Mouse (Mus musculus): ENCODE results near the gene Lrrc27. TPM values are rescaled to one million over a fixed set of nuclear protein-coding genes. Genes with fewer than 3 reads are reported as not detected.

Gene Lrrc27
- 4.8 and 5.8 TPM in 2 replicates for polyA plus RNA-seq (2016; fragmentation: Nextera tagmentation; extraction: Ambion mirVana)

GRCm38 (mm10) chr7:139212754-139213745 is at the start of gene Lrrc27, which contains the start of gene Stk32c:
Gene Lrrc27, plus strand, starts transcription at chr7:139212988.
Gene Stk32c, minus strand, starts transcription at chr7:139213307.
- ATAC-seq (ENCODE audit: low FRiP score, low read depth), result peak; percentile 98
- WGBS, result 2% methylated on average over 53 of the region's 53 CpGs
- Histone ChIP-seq H3K9ac (replicated peaks) (peak within 1 kb of the TSS; percentile 65), H3K9me3 (no peaks in the 10 kb centered on the region), H3K4me3 (peak within 1 kb of the TSS; percentile 59), H3K4me1 (peaks cover 11% of the 10 kb centered on the region), H3K27me3 (no peaks in the 10 kb centered on the region), H3K27ac (replicated peaks) (peak within 1 kb of the TSS; percentile 83), H3K4me2 (replicated peaks) (peak within 1 kb of the TSS; percentile 58), H3K36me3 (no peaks in the 10 kb centered on the region)

GRCm38 (mm10) chr7:139164410-139164809 is 48.4 kb upstream of the Lrrc27 start:
- H3K4me3 ChIP-seq, result no peak overlapping the region
- no peaks in the 10 kb centered on the region for H3K4me1 ChIP-seq
- H3K9me3 ChIP-seq, result peaks cover 17% of the 10 kb centered on the region
- H3K9ac ChIP-seq (replicated peaks), result no peak overlapping the region
- WGBS, result 92% methylated on average over 5 of the region's 5 CpGs
- ATAC-seq (ENCODE audit: low FRiP score, low read depth), result no peak
- no peak overlapping the region for H3K27ac ChIP-seq (replicated peaks)
- H3K36me3 ChIP-seq, result no peaks in the 10 kb centered on the region
- H3K27me3 ChIP-seq, result no peaks in the 10 kb centered on the region
- H3K4me2 ChIP-seq (replicated peaks), result no peak overlapping the region

- no peak for ATAC-seq (ENCODE audit: low FRiP score, low read depth)
- WGBS, result 78% methylated on average over 4 of the region's 4 CpGs
- Histone ChIP-seq H3K27ac (replicated peaks) (no peak overlapping the region), H3K9me3 (peaks cover 17% of the 10 kb centered on the region), H3K27me3 (no peaks in the 10 kb centered on the region), H3K4me3 (no peak overlapping the region), H3K9ac (replicated peaks) (no peak overlapping the region), H3K36me3 (no peaks in the 10 kb centered on the region), H3K4me1 (no peaks in the 10 kb centered on the region), H3K4me2 (replicated peaks) (no peak overlapping the region)
Observed at GRCm38 (mm10) chr7:139169143-139169542, 43.6 kb upstream of the Lrrc27 start.

GRCm38 (mm10) chr7:139179299-139179698 is 33.5 kb upstream of the Lrrc27 start:
- ATAC-seq (ENCODE audit: low FRiP score, low read depth), result no peak
- Histone ChIP-seq H3K4me2 (replicated peaks) (no peak overlapping the region), H3K36me3 (no peaks in the 10 kb centered on the region), H3K27ac (replicated peaks) (no peak overlapping the region), H3K27me3 (peaks cover 6% of the 10 kb centered on the region; the same call in 1 of the 2 replicates), H3K4me3 (no peak overlapping the region), H3K9me3 (no peaks in the 10 kb centered on the region), H3K4me1 (no peaks in the 10 kb centered on the region), H3K9ac (replicated peaks) (no peak overlapping the region)
- WGBS, result 90% methylated on average over 5 of the region's 5 CpGs

- Histone ChIP-seq H3K4me2 (replicated peaks) (no peak overlapping the region), H3K27ac (replicated peaks) (no peak overlapping the region), H3K4me1 (no peaks in the 10 kb centered on the region), H3K9ac (replicated peaks) (no peak overlapping the region), H3K4me3 (no peak overlapping the region), H3K27me3 (peaks cover 9% of the 10 kb centered on the region), H3K36me3 (no peaks in the 10 kb centered on the region), H3K9me3 (no peaks in the 10 kb centered on the region)
- ATAC-seq (ENCODE audit: low FRiP score, low read depth), result no peak
- 96% methylated on average over 3 of the region's 3 CpGs for WGBS
Observed at GRCm38 (mm10) chr7:139180058-139180457, 32.7 kb upstream of the Lrrc27 start.

- no peak overlapping the region for H3K4me2 ChIP-seq (replicated peaks)
- WGBS, result 76% methylated on average over 4 of the region's 4 CpGs
- H3K4me3 ChIP-seq, result no peak overlapping the region
- no peak for ATAC-seq (ENCODE audit: low FRiP score, low read depth)
- H3K27me3 ChIP-seq, result peaks cover 46% of the 10 kb centered on the region
- H3K9ac ChIP-seq (replicated peaks), result no peak overlapping the region
- no peaks in the 10 kb centered on the region for H3K9me3 ChIP-seq
- H3K27ac ChIP-seq (replicated peaks), result no peak overlapping the region
- H3K4me1 ChIP-seq, result peaks cover 13% of the 10 kb centered on the region
- H3K36me3 ChIP-seq, result no peaks in the 10 kb centered on the region
Observed at GRCm38 (mm10) chr7:139184396-139184795, 28.4 kb upstream of the Lrrc27 start.

- Histone ChIP-seq H3K9me3 (no peaks in the 10 kb centered on the region), H3K27me3 (peaks cover 47% of the 10 kb centered on the region), H3K4me2 (replicated peaks) (no peak overlapping the region), H3K9ac (replicated peaks) (no peak overlapping the region), H3K4me3 (no peak overlapping the region), H3K27ac (replicated peaks) (no peak overlapping the region), H3K36me3 (no peaks in the 10 kb centered on the region), H3K4me1 (peaks cover 13% of the 10 kb centered on the region)
- no peak for ATAC-seq (ENCODE audit: low FRiP score, low read depth)
- WGBS, result 88% methylated on average over 7 of the region's 7 CpGs
Observed at GRCm38 (mm10) chr7:139184846-139185245, 27.9 kb upstream of the Lrrc27 start.

GRCm38 (mm10) chr7:139185971-139186370 is 26.8 kb upstream of the Lrrc27 start:
- H3K27me3 ChIP-seq, result peaks cover 58% of the 10 kb centered on the region
- 63% methylated on average over 5 of the region's 5 CpGs for WGBS

GRCm38 (mm10) chr7:139186436-139186835 is 26.4 kb upstream of the Lrrc27 start:
- no peak overlapping the region for H3K9ac ChIP-seq (replicated peaks)
- H3K4me1 ChIP-seq, result peaks cover 13% of the 10 kb centered on the region
- no peak overlapping the region for H3K27ac ChIP-seq (replicated peaks)
- WGBS, result 80% methylated on average over 8 of the region's 8 CpGs
- H3K4me2 ChIP-seq (replicated peaks), result no peak overlapping the region
- no peaks in the 10 kb centered on the region for H3K36me3 ChIP-seq
- H3K9me3 ChIP-seq, result no peaks in the 10 kb centered on the region
- no peak overlapping the region for H3K4me3 ChIP-seq
- H3K27me3 ChIP-seq, result peaks cover 58% of the 10 kb centered on the region
- ATAC-seq (ENCODE audit: low FRiP score, low read depth), result no peak

More at GRCm38 (mm10) chr7:139185971-139186370, 26.8 kb upstream of the Lrrc27 start:
- no peaks in the 10 kb centered on the region for H3K36me3 ChIP-seq
- H3K4me2 ChIP-seq (replicated peaks), result no peak overlapping the region
- H3K9me3 ChIP-seq, result no peaks in the 10 kb centered on the region
- H3K27ac ChIP-seq (replicated peaks), result no peak overlapping the region
- no peak for ATAC-seq (ENCODE audit: low FRiP score, low read depth)
- H3K9ac ChIP-seq (replicated peaks), result no peak overlapping the region
- H3K4me3 ChIP-seq, result no peak overlapping the region
- peaks cover 13% of the 10 kb centered on the region for H3K4me1 ChIP-seq

- peaks cover 58% of the 10 kb centered on the region for H3K27me3 ChIP-seq
- ATAC-seq (ENCODE audit: low FRiP score, low read depth), result no peak
- peak overlapping the region; percentile 97 for H3K4me2 ChIP-seq (replicated peaks)
- H3K4me3 ChIP-seq, result peak overlapping the region; percentile 61
- no peak overlapping the region for H3K27ac ChIP-seq (replicated peaks)
- no peaks in the 10 kb centered on the region for H3K36me3 ChIP-seq
- H3K4me1 ChIP-seq, result peaks cover 13% of the 10 kb centered on the region
- 30% methylated on average over 7 of the region's 7 CpGs for WGBS
- H3K9me3 ChIP-seq, result no peaks in the 10 kb centered on the region
- peak overlapping the region; percentile 71; the same call in 1 of the 2 replicates for H3K9ac ChIP-seq (replicated peaks)
Observed at GRCm38 (mm10) chr7:139187277-139187676, 25.5 kb upstream of the Lrrc27 start.

GRCm38 (mm10) chr7:139187771-139188633 is 24.8 kb upstream of the Lrrc27 start:
- no peak overlapping the region for H3K27ac ChIP-seq (replicated peaks)
- peaks cover 13% of the 10 kb centered on the region for H3K4me1 ChIP-seq
- H3K4me3 ChIP-seq, result peak overlapping the region; percentile 61
- no peaks in the 10 kb centered on the region for H3K36me3 ChIP-seq
- H3K4me2 ChIP-seq (replicated peaks), result peak overlapping the region; percentile 97
- H3K9me3 ChIP-seq, result no peaks in the 10 kb centered on the region
- under 1% methylated on average over 83 of the region's 94 CpGs for WGBS
- H3K9ac ChIP-seq (replicated peaks), result peak overlapping the region; percentile 71
- ATAC-seq (ENCODE audit: low FRiP score, low read depth), result peak; percentile 98
- H3K27me3 ChIP-seq, result peaks cover 58% of the 10 kb centered on the region

Data from midbrain, embryonic 12.5 days (tissue).